ENCODE assay signal across 26 mouse cellular contexts in genomic region chrX:13422047-13422446, GRCm38 (mm10). TPM values are rescaled to one million over a fixed set of nuclear protein-coding genes. Genes with fewer than 3 reads are reported as not detected.
DNase-seq lines count a peak whose midpoint lies in the region; ATAC-seq lines count a peak whose summit lies in the region.
"Had no signal": no experiment of that assay in that cellular context is flagged by ENCODE, and none has a peak within 500 bp of the region (broad histone marks: within the 10 kb centered on the region; RNA-seq: fewer than 3 reads in every experiment).

No protein-coding gene starts in this region.

- no peak overlapping the region for H3K9ac ChIP-seq in heart, embryonic 12.5 days
- H3K9ac ChIP-seq: embryonic facial prominence, embryonic 12.5 days; intestine, embryonic 15.5 days; limb, embryonic 12.5 days; liver, embryonic 12.5 days; midbrain, embryonic 13.5 days had no signal

- H3K4me2 ChIP-seq in heart, embryonic 12.5 days, result no peak overlapping the region
- H3K4me2 ChIP-seq: embryonic facial prominence, embryonic 12.5 days; intestine, embryonic 15.5 days; limb, embryonic 12.5 days; liver, embryonic 12.5 days; midbrain, embryonic 13.5 days had no signal

- no peak overlapping the region for H3K4me3 ChIP-seq in heart, embryonic 12.5 days
- H3K4me3 ChIP-seq in megakaryocyte, embryonic 14.5 days (replicated peaks), result peak overlapping the region; percentile 56
- H3K4me3 ChIP-seq: embryonic facial prominence, embryonic 12.5 days; gastrocnemius, adult 2 months; heart, embryonic 10.5 days; hindbrain, embryonic 10.5 days; intestine, embryonic 15.5 days; limb, embryonic 12.5 days; liver, embryonic 12.5 days; midbrain, embryonic 13.5 days had no signal

- no peaks in the 10 kb centered on the region for H3K4me1 ChIP-seq in heart, embryonic 12.5 days (replicated peaks)
- H3K4me1 ChIP-seq in megakaryocyte, embryonic 14.5 days, result peaks cover 4% of the 10 kb centered on the region; the same call in 1 of the 2 replicates
- H3K4me1 ChIP-seq: embryonic facial prominence, embryonic 12.5 days; heart, embryonic 10.5 days; hindbrain, embryonic 10.5 days; intestine, embryonic 15.5 days; limb, embryonic 12.5 days; liver, embryonic 12.5 days; midbrain, embryonic 13.5 days had no signal

- peaks cover 16% of the 10 kb centered on the region for H3K27me3 ChIP-seq in heart, embryonic 12.5 days (replicated peaks)
- peaks cover 4% of the 10 kb centered on the region for H3K27me3 ChIP-seq in megakaryocyte, embryonic 14.5 days (replicated peaks)
- H3K27me3 ChIP-seq: intestine, embryonic 15.5 days; midbrain, embryonic 13.5 days had no signal

- no peaks in the 10 kb centered on the region; the same call in 1 of the 2 replicates for H3K9me3 ChIP-seq in heart, embryonic 12.5 days (replicated peaks)
- peaks cover 6% of the 10 kb centered on the region for H3K9me3 ChIP-seq in megakaryocyte, embryonic 14.5 days
- H3K9me3 ChIP-seq: embryonic facial prominence, embryonic 12.5 days; heart, embryonic 10.5 days; hindbrain, embryonic 10.5 days; intestine, embryonic 15.5 days; limb, embryonic 12.5 days; liver, embryonic 12.5 days; midbrain, embryonic 13.5 days had no signal

- H3K36me3 ChIP-seq in heart, embryonic 12.5 days, result no peaks in the 10 kb centered on the region
- no peaks in the 10 kb centered on the region for H3K36me3 ChIP-seq in megakaryocyte, embryonic 14.5 days (replicated peaks; ENCODE audit: low read length)
- H3K36me3 ChIP-seq: embryonic facial prominence, embryonic 12.5 days; heart, embryonic 10.5 days; hindbrain, embryonic 10.5 days; intestine, embryonic 15.5 days; limb, embryonic 12.5 days; liver, embryonic 12.5 days; midbrain, embryonic 13.5 days had no signal

- peak; percentile 5 for DNase-seq in heart, postnatal 4 days
- peak; percentile 38 for DNase-seq in NIH3T3 (ENCODE audit: low read depth)
- no peak for DNase-seq in B cell, adult 2 months
- DNase-seq in c-Kit-positive CD71-positive TER-119-positive erythroid progenitor cells, embryonic 14.5 days (ENCODE audit: low spot score), result no peak
- DNase-seq: adrenal gland, postnatal 10 days; cerebellum, adult 9-11 months; gastrocnemius, adult 2 months; lung, adult 2 months; lung, postnatal 14 days; thymus, postnatal 25 days had no signal

- H3K27ac ChIP-seq in heart, embryonic 12.5 days (ENCODE audit: poor library complexity, severe bottlenecking), result no peak overlapping the region
- H3K27ac ChIP-seq: embryonic facial prominence, embryonic 12.5 days; gastrocnemius, adult 2 months; heart, embryonic 10.5 days; hindbrain, embryonic 10.5 days; intestine, embryonic 15.5 days; kidney, postnatal 0 days; limb, embryonic 12.5 days; liver, embryonic 12.5 days; midbrain, embryonic 13.5 days had no signal

- no peak for ATAC-seq in heart, embryonic 12.5 days (ENCODE audit: insufficient number of reproducible peaks, low FRiP score)
- no peak for ATAC-seq in megakaryocyte, adult 5-6 weeks (ENCODE audit: poor library complexity, severe bottlenecking)
- ATAC-seq: hindbrain, embryonic 16.5 days; intestine, embryonic 15.5 days; liver, embryonic 12.5 days; midbrain, embryonic 13.5 days had no signal

- WGBS in heart, embryonic 12.5 days, result 59% methylated on average over 4 of the region's 4 CpGs

RNA-seq across cellular contexts. Expression of gene Nyx, which starts 43.9 kb away (rescaled TPM):
- under 1 TPM; 0.14 to 0.24 TPM for total RNA-seq in heart, postnatal 4 days (2021)
- polyA plus RNA-seq in heart, embryonic 12.5 days (2016; fragmentation: Nextera tagmentation; extraction: Ambion mirVana), result 0.05 TPM in 2 replicates
- polyA plus RNA-seq in megakaryocyte, embryonic 14.5 days (2012; ENCODE audit: insufficient read depth, low replicate concordance), result 0.19 and 1.8 TPM in 2 replicates
- total RNA-seq in megakaryocyte, adult 5-6 weeks (2015), result not detected in 2 replicates
- total RNA-seq in megakaryocyte, adult 5-6 weeks (2017), result not detected in 2 replicates
- total RNA-seq: granulocyte monocyte progenitor cell, adult 5-6 weeks; megakaryocyte progenitor cell, adult 5-6 weeks had no signal
- polyA plus RNA-seq: intestine, embryonic 15.5 days; liver, embryonic 12.5 days; neural tube, embryonic 11.5 days; stomach, embryonic 14.5 days had no signal

Comparison
In these comparisons a context has a peak if more than half of its experiments do, and no peak if none do; other contexts are left out.
1. DNase-seq: peak in heart, postnatal 4 days (single experiment) and NIH3T3 (single experiment); none in B cell, adult 2 months (0 of 2) and c-Kit-positive CD71-positive TER-119-positive erythroid progenitor cells, embryonic 14.5 days (single experiment).